Mouse (Mus musculus) cerebellum, adult 8-10 months (tissue): Measurements from ENCODE around the gene Insm1.

Experiments used
- DNase-seq: peaks from one replicate; pipeline ENCODE4 v3.0.0; 2022

Gene Insm1

DNA sequence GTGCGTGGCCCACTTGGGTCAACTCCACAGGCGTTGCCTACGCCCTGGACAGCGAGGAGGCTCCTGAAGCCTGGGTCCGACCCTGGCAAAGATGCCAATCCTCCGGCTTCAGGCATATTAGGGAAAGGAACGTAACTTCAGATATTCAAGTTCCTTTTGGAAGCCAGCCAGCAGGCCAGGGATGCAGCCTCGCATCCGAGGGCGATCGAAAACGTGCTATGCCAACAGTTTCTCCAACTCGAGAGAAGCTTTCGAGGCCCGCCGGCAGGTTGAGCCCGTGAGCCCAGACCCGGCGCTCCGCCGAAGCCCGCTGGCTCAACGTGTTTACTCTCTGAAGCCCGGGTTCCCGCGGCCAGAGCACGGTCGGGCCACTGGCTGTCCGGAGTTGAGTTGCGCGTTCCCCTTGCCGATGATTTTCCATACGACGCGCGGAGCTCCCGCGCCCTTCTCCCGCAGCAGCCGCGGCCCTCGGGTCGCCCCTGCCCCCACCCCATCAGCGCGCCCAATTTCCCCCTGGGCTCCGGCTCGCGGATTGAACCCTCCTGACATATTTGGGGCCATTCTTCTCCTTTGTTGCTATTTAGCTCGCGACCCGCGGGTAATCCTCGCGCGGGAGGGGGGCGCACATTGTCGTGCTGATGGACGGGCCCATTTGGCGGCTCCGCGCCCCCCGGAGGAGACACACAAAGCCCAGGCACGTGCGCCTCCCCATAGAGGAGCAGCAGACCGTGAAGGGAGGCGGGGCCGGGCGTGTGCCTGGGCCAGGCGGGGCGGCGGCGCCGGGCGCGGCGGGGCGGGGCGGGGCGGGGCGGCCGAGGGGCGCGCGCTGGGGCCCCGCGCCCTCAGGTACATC is at the start of gene Insm1:
Insm1 (plus strand) TSS at position 846 of the 853 bp plus-strand sequence.
- peak; percentile 34 for DNase-seq

DNA sequence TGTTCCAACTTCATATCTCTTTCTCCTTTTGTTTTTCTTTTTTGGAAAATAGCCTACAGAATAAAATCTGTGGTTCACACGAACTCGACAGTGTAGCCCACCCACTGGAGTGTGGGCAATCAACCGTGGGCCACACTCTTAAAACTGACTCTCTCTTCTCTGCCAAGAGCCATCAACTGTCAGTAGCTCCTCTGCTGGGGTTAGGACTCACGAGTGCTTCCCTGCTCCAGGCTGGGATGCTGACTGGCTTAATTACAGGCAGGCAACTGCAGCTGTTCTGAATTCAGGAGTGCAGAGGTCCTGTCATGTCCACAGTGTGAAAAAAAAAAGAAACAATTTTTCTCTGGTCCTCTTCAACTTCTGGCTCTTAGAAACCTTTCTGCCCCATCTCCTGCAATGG is 49.6 kb upstream of the Insm1 start:
- DNase-seq: no peak

DNA sequence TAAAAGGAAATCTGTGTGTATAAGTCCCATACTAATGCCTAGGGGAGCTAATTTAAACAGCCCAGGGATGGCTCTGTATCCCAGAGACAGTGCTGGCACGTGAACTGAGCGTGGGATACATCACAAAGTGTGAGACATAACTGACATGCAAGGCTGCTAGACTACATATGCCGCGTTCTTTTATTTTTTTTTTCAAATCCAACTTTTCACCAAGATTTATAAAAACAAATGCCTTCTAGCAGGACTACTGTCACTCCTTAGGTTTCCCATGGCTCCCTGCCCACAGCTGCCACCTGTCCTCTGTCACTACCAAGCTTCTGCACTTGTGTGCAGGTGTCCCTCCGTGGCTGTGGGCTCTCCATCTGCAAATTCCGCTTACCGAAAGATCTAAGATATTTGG is 47.5 kb upstream of the Insm1 start:
- DNase-seq: no peak

DNA sequence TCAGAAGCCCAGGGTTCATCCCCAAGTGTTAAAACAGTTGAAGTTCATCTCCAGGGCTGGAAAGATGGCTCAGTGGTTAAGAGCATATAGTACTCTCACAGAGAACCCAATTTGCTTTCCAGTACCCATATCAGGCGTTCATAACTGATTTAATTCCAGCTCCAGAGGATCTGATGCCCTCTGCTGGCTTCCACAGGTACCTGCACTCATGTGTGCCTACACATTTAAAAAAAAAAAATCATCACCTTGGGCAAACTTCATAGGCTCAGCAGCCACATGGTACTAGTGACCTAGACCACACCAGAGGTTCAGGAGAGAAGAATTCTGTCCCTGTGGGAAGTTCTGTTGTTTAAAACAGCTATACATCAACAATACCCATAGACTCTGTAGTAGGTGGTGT is 43.0 kb upstream of the Insm1 start:
- DNase-seq: no peak

DNA sequence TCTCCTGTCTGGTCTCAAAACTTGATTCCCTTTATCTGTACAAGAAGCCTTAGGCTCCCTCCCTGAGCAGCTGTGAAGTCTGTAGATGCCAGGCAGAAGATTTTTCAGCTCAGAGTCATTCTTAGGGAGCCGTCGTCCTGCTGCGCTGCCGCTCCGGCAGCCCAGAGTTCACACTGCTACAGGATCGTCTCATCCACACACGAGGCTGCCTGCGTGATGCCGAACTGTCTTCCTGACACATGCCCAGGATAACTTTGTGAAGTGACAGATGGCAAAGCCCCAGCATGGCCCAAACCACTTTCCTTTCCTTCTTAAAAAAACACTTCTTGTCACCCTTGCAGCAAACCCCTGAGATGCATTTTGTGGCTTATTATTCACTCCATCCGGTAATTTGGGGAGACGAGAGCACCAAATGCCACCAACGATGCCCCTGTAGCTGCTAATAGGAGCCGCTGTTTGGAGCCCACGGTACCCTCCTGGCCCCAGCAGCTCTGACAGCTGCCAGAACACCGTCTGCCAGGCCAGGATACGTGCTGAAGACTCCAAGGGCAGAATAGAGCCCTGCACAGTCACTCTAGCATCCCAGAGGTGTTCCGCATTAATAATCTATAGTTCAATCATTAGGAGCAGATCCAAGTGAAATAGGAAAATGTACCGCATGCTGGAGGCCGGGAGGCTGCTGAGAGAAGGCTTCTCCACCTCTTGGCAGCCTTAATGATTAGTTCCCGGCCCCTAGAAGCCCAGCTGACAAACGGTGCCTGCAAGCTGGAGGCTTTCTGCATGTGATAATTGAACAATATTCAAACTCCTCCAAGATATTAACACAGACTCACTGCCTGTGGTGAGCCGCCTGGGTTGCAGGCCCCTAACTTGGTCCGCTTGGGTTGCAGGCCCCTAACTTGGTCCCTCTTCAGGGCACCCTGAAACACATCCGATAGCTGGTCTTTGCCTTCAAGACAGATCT is 37.6 kb upstream of the Insm1 start:
- DNase-seq: no peak

DNA sequence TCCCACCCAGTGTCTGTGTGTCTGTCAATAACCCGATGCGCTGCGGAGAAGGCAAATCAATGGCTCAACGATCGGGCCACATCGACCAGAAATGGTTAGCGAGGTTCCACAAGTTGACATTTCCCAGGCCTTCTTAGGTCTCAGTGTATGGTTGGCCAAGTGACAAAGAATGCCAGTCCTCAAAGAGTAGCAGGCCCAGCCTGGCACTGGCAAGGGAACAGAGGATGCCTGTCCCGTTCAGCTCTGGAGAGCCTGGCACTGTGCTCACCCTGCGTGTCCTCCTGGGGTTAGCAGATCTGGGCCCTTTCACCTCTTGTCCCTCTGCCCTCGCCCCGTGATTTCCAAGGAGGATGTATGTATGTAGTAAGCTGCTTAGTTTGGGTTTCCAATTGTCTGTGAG is 25.6 kb upstream of the Insm1 start:
- DNase-seq: no peak

DNA sequence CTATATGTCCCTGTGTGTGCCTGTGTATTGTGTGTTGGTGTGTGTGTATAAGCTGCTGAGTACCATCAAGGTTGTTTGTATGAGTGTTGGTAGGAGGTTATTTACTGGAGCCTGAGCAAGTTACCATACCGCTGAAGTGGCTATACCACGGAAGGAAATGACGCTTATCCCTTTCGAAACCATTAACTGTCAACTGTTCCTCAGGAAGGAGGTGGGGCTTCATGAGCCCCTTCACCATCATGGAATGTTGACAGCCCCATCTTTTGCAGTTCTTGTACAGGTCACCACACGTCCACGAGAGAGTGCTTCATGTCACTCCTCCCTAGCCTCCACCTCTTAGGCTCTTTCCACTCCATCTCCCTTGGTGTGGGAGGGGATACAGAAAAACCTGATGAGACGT is 23.8 kb upstream of the Insm1 start:
- no peak for DNase-seq

DNA sequence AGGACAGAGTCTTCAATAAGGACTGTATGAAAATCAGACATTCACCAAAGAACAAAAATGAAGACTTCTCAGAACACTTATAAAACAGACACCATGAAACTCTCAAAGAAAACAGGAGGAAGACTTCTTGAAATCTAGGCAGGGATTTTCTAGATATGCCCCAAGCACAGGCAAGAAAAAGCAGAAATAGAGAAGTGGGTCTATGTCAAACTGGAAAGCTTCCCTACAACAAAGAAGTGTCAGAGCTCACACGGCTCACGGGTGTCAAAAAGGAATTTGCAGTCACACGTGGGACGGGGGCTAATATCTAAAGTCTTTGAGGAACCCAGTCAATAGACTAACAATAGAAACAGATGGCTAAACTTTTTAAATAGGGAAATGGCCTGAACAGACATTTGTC is 10.8 kb upstream of the Insm1 start:
- no peak for DNase-seq

DNA sequence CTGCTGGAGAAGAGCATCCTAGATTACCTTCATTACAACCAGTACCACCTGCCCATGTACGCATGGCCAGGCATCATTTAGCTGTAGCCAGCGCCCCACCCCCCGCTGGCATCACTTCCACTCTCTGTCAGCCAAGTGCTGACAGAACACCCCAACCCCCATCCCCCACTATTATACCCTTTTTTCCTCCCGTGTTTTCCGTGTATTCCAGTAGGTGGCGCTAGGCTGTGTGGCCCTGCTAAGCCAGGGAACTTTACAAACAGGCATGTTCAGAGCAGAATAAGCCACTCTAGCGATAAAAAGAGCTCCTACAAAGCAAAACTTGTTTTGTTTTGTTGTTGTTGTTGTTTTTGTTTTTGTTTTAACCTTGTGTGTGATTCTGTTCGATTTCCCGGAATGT is 7.0 kb upstream of the Insm1 start:
- peak; percentile 24 for DNase-seq

DNA sequence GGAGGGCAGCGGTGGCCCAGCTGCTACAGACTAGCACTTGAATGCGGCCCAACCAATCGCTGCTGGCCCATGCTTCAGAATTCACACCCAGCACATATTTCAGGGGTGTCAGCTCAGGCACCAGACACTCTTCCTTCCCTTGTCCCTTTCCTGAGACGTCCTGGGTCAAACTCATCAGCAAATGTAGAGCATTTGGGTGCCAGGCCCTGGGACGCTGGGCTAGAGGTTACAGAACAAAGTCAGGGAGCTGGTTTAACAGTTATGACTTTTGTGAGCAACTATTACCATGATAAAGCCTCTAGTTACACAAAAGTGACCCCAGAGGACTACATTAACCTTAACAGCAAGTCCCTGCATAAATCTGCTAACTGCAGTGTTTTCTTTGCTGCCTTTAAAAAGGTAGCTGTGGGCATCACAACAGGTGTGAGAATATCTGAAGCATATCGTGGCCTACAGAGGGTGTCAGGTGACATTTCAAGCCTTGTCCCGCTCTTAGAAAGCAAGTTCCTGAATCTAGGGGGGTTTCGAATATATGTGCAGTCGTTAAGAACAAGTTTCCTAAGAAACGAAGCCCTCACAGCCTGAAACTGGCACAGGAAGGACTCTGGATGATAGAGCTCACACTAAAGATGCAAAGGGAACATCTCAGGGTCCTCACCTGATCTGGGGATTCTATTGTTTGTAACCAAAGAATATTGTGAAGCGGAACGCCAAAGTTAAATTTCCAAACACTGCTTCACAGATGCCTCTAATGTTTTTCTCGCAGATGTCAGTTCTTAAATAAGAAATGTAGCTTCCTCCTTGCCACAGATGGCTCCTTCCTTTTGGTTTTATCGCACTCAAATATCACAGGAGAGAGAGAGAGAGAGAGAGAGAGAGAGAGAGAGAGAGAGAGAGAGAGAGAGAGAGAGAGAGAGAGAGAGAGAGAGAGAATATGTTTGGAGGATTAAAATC is 5.3 kb upstream of the Insm1 start:
- no peak for DNase-seq

DNA sequence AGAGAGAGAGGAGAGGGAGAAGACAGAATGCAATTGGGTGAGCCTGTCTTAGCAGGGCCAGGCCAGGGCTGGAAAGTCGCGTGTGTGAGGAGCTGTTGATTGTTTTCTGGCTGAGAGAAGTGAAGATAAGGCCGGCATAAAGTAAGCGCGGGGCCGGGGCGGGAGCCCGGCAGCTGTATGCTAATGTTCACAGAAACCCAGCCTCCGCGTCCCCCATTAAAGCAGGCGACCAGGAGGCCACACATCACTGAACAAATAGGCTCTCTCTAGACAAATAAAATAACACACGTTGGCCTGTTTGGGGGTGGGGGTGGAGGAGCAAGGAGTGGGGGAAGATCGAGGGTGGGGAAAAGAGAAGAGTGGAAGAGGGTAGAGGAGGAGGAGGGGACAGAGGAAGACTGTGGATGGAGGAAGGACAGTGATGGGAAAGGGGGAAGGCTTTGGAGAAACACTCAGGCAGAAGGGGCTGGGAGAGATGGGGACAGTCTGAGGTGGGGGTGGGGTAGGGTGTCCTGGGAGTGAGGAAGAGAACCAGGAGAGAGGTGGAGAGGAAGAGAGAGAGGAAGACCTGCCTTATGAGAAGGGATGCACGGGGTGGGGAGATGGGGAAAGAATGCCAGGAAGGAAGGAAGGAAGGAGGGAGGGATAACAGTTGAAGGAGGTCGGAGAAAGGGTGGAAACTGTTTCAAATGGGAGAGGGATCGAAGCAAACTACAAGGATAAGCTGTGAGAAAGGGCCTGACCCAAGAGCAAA is 4.3 kb upstream of the Insm1 start:
- DNase-seq: no peak

DNA sequence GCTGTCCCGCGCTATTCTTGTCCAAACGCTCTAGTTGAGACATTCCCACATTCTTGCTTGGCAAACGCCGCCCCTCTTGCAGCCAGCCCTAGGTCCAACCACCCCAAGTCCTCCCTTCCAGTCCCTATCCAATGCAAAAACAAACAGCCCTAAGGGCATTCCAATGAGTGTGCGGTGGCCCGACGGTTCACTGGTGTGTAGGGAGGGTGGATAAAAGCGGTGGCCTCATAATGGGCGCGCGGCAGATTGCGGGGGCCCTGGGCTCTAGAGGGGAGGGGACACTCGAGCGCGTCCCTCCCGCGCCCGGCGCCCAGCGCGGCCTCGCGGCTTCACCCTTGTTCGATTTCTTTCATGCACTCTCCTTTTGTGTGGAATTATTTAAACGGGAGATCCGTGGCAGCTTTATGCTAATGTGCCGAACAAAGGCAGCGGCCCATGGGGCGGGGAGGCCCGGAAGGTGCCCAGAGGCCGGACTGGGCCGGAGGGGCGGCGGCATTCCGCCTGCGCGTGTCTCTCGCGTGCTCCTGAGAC is 3.5 kb upstream of the Insm1 start:
- DNase-seq: no peak

DNA sequence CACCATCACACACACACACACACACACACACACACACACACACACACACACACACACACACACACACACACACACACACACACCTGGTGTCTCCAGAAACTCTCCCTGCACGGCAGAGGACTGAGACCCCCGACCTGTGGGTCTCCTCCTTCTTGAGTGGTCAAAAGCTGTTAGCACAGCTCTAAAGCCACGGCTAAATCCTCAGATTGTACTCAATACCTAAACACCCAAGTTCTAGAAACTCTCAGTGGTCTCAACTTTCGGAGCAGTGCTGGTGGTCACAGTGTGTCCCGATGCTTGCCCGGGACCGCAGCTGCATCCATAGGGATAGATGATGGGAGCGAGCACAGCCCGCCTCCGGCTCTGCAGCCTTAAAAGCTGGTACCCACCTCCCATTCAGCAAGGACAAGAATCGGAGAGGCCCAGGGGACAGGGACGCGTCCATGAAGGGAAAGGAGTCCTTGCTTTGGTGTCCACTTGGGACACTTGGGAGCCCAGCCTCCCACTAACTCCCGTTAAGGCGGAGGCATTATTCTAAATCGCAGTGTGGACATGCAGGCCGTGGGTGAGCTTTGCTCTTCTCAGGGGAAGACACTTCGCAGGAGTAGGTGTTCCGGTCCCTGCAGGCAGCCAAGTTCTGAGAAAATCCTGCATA is 2.7 kb upstream of the Insm1 start:
- no peak for DNase-seq

DNA sequence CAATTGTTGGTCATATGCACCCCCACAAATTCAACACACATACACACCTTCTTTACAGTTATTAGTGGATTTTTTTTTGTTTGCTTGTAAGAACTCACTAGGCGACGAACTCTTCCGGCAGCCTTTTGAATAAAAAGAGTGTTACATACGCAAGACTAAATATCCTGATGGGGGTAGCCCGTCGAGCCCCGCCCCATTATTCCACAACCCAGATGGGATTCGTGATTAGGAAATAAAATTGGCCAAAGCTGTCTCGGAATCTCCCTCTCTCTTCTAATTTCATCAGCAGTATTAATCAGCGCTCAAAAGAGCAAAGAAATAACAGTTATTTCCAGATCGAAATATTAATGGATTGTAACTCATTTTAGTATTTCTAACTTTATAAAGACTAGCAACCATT is 1.9 kb upstream of the Insm1 start:
- DNase-seq: no peak

DNA sequence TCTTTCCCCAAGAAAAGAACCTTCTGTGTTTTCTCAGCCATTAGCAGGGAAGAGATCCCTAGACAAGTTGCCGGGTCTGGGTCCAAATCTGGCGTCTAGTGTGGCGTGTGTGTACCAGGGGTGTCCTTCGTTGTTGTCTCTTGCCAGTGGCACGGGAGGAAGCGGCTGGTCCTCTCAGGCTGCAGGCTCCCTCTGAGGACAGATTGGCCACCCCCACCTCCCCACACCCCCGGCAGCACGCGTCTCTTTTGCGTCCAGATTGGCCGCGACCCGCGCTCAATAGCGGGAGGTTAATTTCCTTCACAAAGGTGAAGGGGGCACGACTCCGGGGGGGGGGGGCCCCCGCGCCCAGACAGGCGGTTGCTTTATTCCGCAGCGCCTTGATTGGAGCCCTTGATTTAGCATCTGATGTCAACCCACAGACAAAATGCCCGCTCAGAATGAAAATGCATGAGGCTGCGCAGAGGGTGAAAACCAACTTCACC is 1.1 kb upstream of the Insm1 start:
- DNase-seq: no peak

DNA sequence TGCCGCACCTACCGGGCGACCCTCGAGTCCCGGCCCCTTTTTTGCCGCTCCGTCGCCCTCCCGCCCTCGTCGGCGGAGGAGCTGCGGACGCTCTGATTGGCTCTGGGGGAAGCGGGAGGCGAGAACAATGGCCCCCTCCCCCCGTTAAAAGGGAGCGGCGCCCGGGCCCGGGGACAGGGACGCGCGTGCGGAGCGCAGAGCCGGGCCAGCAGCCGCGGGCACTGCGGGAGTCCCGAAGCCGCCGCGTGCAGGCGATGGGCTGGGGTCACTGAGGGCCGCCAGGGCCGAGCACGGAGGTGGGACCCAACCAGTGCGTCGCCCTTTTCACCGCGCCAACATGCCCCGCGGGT is 183 bp downstream of the Insm1 start:
- no peak for DNase-seq

DNA sequence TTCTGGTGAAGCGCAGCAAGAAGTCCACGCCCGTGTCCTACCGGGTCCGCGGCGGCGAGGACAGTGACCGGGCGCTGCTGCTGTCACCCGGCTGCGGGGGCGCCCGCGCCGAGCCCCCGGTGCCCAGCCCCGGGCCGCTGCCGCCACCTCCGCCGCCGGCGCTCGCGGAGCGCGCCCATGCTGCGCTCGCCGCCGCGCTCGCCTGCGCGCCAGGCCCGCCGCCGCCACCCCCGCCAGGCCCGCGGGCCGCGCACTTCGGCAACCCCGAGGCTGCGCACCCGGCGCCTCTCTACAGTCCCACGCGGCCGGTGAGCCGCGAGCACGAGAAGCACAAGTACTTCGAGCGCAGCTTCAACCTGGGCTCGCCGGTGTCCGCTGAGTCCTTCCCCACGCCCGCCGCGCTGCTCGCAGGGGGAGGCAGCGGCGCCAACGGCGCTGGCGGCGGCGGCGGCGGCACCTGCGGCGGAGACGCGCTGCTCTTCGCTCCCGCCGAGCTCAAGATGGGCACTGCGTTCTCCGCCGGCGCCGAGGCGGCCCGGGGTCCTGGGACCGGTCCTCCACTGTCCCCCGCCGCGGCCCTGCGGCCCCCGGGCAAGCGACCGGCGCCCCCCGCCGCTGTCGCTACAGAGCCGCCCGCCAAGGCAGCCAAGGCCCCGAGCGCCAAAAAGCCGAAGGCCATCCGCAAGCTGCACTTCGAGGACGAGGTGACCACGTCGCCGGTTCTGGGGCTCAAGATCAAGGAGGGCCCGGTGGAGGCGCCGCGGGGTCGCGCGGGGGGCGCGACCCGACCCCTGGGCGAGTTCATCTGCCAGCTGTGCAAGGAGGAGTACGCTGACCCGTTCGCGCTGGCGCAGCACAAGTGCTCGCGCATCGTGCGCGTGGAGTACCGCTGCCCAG is 806 bp downstream of the Insm1 start:
- no peak for DNase-seq

DNA sequence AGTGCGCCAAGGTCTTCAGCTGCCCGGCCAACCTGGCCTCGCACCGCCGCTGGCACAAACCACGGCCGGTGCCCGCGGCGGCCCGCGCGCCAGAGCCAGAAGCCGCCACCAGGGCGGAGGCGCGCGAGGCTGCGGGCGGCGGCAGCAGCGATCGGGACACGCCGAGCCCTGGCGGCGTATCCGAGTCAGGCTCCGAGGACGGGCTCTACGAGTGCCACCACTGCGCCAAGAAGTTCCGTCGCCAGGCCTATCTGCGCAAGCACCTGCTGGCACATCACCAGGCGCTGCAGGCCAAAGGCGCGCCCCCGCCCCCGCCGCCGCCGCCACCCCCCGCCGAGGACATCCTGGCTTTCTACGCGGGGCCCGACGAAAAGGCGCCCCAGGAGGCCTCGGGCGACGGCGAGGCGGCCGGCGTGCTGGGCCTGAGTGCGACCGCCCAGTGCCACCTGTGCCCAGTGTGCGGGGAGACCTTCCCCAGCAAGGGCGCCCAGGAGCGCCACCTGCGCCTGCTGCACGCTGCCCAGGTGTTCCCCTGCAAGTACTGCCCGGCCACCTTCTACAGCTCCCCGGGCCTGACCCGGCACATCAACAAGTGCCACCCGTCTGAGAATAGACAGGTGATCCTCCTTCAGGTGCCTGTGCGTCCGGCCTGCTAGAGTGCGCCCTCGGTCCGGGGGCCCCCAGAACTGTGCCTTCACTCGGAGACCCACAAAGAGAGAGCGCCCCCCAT is 1.6 kb downstream of the Insm1 start:
- DNase-seq: peak; percentile 16

DNA sequence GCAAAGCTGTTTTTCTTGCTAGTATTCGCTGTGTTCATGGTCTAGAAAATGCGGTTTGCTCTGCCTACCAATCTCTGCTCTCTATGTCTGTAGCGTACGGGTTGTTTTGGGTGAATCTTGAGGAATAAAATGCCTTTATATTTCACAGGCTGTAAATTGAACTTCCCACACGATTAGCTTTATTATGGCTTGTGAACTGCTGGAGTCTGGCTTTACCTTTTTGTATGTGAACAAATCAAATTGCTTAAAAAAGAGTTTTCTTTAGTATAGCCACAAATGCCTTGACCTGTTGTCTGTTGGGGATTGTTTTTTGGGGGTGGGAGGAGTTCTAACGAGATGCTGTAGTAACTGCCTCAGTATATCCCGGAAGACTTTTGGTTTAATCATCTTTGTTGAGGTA is 2.4 kb downstream of the Insm1 start:
- DNase-seq: no peak
